Mouse (Mus musculus): ENCODE data around the gene Dok1.
A peak's percentile ranks its signal among the peaks of the same experiment; 100 is the strongest.

Dok1 gene

DNA sequence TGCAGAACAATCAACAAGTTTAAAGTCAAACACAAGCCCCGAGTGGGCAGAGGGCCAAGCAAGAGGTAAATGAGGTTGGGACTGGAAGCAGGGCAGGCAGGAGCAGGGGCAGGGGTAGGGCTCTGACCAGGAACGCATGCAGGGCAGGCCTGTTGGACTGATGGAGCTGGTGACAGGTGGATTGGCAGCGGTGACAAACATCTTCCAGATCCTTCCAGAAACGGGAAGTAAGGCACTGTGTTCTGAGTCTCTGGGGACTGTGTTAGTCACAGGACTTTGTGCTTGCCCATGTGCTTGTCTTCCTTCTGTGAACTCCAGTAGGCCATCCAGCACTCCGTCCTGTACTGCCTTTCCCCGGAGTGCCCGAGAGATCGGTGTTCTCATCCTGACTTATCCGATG is 11.5 kb upstream of the Dok1 start:
- DNase-seq = no peak

DNA sequence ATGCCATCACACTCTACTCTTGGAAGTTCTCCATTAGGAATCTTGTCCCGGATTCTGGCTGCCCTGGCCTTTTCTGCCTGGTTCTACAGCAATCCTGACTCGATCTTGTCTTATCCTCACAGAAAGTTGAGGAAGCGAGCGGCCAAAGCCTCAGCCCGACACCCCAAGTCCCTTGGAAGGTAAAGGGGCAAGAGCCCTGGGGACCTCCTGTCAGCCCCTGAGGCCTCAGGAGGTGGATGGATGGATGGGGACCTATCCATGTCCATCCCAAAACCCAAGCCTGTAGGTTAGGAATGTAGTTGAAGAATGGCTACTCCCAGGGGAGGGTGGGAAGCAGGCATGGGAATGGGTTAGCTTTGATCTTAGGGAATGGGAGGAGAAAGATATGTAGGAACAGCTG is 10.7 kb upstream of the Dok1 start:
- no peak for DNase-seq

DNA sequence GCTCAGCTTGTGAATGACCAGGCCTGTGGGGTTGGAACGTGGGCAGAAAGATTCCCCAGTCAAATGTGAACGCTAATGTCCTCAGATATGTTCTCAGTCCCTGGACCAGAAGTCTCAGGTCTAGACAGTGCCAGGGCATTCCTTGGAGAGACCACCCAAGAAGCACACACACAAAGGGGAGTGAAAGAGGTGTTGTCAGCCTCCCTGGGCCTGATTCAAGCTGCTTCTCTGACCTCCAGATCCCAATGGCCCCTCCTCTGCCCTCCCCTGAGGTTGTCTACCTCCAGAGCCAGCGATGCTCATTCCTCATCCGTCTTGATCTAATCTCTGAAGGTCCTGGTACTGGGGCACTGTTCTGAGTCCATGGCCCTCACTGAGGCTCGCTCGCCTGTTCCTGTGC is 10.3 kb upstream of the Dok1 start:
- DNase-seq = no peak

DNA sequence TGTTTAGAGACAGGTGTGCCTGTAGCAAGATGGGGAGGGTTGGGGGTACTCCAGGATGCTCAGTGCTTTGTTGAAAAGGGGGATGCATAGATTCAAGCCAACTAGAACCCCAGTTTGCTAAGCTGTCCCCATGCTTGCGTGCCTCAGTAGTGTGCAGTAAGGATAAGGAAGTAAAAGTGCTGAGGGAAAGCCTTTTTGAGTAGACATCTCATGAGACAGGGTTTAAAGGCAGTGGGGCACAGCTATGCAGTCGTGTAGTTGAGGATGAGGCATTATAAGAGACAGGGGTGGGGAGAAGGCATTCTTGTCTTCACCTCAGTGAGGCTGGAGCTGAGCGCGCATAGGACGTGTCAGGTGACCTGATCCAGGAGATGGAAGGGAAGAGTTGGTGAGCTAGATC is 7.3 kb upstream of the Dok1 start:
- no peak for DNase-seq

DNA sequence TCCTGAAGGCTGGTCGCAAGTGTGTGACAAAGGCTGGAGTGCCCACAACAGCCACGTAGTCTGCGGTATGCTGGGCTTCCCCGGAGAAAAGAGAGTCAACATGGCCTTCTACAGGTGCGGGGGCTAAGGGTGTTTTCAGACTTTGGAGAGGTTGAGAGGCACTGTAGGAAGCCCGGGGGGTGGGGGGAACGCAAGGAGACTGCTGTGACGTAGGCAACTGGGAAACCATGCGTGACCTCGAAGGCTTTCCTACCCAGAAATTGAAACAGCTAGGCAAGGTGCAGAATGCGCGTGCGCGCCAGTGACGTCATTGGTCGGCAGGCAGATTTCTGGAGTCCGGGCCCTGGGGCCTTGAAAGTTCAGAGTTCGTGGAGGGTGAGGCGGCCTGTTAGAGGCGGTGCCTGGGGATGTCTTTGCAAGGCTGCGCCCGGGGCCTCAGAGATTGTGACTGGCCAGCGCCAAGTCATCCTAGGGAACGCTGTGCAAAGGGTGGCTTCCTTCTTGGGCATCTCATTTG is 5.3 kb upstream of the Dok1 start:
- DNase-seq = peak; percentile 87

DNA sequence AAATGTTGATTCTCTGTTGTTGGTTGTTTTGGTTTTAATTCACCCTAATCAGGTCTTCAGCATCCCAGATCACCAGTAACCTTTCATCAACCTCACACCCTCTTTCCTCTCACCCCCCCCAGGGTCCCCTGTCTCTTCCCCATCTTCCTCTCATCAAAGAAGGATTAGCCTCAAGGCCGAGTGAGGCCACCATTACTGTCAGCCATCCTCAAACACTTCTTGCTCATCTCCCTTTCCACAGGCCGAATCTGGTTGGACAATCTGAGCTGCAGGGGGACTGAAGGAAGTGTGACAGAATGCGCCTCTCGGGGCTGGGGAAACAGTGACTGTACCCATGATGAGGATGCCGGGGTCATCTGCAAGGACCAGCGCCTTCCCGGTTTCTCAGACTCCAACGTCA is 3.9 kb upstream of the Dok1 start:
- DNase-seq = no peak

DNA sequence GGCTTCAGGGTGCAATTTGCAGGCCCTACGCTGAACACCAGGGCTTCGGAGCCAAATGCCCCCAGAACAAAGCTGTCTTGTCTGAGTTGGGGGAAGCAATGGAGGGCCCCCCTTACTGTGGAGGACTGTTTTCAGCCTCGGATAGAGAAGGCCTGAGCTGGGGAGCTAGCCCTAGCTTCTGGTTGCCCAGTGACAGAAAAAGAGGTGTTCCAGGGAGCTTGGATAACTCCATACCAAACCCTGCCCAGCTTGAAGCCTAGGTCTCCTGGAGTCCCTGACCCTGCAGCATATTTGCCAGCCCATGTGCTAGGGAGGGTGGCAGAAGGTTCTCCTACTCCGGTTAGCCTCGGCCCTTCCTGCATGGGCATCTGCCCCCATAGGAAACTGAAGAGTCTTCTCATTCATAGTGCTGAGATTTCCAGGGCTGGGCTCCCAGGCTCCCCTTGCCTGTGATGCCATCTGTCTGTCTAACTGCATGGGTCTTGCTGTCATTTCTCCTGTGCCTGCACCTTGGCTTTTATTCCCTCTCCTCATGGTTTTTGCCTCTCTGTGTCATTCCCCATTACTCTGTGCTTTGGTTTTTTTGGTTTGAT is 1.3 kb upstream of the Dok1 start:
- DNase-seq = no peak

DNA sequence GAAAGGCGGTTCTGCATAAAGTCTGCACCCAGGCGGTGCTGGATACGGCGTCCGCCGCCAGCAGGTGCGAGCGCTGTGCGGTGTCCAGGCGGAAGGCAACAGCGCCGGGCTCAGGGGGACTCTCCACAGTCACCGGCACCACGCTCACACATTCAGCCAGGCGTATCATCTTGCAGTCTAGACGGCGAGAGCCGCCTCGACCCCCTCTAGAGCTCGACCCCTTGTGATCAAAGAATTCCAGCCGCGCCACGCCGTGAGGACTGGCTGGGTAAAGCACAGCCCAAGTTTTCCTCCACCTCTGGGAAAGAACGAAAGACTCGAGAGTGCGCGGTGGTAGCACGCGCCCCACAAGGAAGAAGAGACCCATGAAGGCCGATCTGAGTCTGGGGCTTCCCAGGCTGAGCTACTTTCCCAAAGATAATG is 491 bp downstream of the Dok1 start:
- no peak for DNase-seq

DNA sequence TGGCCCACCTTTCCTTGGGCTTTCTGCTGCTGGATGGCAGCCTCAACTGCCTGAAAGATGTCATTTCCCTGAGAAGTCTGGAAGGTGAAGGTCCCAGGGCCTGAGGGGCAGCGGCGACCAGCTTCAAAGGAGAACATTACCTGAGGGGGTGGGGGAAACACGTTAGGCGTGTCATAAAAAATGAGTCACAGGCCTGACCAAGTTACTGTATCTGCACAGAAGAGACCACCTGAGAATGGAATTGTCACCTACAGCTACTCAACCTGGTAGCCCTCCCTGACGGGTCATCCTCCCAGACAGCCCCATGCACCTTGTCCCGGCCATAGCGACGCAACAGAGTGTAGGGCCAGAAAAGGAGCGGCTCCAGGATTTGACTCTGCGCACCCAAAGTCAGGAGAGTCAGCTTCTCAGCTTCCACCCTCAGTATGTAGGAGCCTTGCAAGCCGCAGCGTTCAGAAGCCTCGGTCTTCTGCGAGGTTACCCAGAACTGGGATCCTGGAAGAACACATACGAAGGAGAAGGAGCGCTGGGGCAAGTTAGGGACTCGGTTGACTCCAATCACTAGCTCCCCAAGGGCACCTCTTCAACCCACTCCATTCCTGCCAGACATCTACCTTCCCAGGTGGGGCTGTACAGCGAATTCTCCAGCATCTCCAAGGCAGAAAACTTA is 1.2 kb downstream of the Dok1 start:
- no peak for DNase-seq

DNA sequence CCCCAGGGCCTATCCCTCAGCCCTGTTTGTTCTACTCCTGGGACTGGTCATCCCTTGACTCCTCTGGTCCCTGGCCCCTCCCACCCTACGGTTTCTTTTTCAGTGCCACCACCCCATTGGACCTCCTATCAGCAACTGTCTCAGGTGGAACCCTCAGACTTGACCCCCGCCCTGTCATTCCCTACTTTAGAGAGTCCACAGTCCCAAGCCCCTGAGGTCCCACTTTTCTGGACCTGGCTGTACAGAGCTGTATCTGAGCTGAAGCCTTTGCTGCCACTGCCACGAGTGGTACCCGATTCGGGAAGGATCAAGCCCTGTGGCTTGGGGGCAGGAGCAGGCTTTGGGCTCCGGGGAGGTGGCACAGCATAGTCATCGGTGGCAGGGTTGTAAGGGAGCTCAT is 2.2 kb downstream of the Dok1 start:
- DNase-seq = no peak

DNA sequence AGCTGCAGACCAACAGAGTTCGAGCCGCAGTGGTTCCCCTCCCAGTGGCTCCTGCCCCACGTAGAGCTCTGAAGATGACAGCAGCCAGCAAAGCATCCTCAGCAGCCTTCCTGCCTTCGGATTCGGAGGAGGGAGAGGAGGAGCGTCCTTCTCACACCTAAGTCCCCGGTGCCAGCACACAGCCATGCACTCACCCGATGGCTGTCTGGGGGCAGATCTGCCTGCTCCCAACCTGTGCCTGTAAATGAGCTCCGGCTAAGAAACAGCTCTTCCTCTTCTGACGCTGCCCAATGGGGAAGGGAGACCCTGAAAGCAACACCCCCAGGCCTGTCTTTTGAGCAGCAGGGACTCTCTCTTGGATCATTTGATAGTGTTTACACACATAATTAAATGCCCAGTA is 3.5 kb downstream of the Dok1 start:
- DNase-seq = no peak

DNA sequence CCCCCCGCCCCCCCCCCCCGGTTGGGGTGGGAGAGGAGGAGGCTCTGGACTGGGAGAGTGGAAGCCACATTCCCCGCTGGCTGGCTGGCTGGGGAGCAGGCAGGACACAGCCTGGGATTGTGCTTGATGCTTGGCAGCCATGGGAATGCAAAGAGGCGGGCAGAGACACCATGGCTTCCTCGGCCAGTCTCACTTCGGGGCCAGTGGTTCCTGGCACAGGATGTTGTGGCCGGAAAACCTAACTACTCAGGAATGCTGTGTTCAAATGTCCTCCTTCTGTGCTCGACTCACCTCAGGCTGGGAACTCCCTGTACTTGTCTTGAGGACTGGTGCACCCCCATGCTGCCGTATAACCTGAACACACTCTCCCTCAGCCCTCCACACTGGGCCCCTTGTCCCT is 5.6 kb downstream of the Dok1 start:
- DNase-seq = no peak

DNA sequence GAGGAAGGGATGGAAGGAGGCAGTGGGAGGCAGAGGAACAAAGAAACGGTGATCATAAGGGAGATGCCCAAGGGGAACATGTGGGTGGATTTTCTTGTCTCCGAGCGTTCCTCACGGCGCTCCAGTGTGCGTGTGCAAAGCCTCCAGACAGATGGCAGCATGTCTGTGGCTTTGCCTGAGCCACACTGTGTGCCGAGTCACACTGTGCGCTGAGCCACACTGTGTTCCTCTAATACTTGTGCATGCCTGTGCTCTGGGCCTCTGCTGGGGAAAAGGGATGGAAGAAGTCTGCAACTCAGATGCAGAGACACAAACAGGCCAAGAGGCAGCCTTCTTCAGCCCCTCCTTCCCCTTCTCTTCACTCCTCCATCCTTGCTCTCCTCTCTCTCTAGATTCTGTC is 6.0 kb downstream of the Dok1 start:
- DNase-seq = no peak

DNA sequence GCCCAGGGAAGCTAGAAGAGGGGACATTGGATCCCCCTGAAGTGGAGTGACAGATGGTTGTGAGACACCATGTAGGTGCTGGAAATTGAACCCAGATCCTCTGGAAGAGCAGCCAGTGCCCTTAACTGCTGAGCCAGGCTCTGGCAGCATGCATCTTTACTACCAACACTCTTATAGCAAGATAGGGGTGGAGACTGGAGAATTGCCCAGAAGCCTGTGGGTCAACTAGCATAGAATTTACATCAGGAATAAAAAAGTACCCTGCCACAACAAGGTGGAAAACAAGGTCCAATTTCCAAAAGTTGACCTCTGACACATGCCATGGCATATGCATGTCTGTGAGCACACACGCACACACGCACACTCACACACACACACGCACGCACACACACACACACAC is 8.1 kb downstream of the Dok1 start:
- no peak for DNase-seq

DNA sequence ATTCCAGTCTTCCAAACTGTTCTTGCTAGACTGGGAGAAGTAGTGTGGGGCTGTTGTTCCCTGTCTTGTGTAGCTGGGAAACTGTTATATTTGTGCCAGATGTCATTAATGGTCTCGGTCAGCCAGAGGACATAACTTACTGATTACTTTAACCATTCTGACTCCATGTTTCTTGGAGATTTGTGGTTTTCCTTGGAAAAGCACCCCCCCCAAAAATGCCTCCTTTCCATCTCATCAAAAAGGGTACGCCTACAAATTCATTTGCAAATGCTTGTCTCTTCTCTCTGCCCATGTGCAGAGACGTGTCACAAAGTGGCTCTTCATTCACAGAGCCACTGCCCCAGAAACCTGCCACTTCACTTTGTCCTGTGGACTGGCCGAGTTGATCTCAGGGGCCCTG is 8.8 kb downstream of the Dok1 start:
- no peak for DNase-seq

DNA sequence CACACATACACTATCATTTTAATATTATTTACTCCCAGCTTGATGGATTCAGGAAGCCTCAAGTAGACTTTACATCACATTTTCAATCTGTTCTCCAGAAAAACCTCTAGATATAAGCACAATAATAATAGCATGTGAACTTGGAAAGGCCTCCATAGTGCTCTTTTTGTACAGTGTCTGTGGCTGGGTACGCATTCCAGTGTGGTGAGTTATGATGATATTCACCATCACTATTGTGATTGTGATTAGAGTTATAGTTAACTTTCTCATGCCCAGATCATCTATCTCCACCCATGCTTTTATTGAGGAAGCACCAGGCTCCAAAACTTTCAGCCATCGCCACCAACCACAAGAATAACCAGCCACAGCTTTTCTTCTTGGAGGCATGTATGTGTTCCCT is 9.5 kb downstream of the Dok1 start:
- no peak for DNase-seq

DNA sequence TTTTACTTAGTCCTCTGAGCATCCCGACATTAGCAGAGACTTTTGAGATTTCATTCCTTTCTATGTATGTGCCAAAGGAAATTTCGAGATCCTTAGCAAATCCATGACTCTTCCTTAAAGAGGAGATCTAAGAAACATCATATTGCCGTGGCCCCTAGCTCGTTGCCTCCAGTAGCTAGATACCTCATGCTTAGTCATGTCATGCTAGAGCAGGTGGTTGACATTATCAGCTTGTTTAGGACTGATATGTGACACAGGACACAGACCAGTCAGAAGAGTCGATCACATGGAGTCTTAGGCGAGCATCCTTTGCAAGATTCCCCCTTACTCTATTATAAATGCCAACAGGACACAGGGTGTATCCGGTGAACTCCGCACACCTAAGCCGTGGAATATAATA is 10.3 kb downstream of the Dok1 start:
- DNase-seq = no peak

DNA sequence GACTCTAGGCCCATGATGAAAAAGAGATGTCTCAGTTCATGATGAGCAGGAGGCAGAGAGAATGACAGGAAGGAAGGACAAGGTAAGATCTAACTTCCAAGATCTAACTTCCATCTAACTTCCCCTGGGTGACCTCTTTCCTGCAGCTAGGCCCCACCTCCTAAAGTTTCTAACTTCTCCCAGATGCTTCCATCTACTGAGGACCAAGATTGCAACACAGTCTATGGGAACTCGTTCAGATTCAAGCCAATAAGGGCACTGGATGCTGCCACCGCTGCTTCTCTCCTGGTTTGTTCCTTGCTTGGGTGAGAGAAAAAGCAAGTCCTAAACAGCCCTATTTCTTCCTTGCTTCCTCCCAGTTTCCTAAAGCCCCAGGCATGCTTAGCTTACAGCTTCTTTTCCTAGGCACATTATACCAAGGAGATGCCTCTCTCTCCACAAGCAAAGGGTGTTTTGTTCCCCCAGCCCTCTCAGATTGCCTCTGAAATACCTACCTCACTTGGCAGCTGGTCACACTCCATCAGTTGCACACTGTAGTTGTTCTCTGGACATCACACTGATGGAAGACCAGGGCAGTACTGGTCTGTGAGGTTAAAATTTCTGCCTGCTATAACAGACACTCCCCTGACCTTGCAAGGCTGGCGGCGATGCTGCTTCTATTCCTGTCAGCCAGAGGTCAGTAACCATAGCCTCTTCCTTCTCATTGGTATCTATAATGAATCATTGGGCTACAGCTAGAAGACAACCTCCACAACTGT is 12.3 kb downstream of the Dok1 start:
- DNase-seq = no peak

DNA sequence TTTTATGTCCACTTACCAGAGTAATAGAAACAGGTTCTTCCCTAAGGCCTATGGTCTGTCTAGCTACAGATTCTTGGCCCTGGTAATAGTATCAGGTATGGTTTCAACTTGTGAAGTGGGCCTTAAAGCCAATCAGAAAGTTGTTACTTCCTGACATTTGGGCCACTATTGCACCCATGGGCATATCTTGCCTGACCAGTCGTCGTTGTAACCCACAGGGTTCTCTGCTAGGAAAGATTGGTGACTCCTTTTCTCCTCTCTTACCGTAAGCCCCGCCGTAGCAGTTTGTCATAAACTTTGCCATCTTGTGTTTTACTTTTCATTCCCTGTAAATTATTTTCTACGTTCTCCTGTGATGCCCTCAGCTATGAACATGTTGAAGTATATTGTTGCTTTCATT is 13.2 kb downstream of the Dok1 start:
- no peak for DNase-seq

DNA sequence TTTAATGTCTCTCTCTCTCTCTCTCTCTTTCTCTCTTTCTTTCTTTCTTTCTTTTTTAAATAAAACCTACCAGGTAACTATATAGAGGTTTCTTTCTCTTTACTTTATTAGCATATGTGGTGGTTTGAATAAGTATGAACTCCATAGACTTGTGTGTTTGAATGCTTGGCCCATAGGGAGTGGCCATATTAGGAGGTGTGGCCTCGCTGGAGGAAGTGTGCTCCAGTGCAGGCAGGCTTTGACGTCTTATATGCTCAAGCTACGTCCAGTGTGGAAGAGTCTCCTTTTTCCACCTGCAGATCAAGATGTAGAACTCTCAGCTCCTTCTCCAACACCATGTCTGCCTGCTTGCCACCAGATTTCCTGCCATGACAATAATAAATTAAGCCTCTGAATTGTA is 14.2 kb downstream of the Dok1 start:
- no peak for DNase-seq

DNA sequence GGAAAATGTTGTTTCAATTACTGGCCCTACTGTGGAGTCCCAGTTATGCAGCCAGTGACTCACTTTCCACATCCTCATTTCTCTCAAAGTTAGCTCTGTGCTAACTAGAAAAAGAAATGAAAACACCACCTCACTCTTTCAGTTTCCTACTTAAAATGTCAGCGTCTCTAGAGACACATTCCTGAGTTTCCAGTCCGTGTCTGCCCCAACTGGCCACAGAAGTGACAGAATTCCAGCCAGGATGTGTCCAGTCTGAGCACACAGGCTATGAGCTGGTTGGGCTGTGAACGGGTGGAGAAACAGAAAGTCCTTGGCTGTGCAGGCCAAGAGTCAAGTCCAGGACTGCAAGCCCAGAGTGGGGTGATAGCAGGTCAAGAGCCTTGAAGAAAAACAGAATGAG is 16.1 kb downstream of the Dok1 start:
- no peak for DNase-seq

DNA sequence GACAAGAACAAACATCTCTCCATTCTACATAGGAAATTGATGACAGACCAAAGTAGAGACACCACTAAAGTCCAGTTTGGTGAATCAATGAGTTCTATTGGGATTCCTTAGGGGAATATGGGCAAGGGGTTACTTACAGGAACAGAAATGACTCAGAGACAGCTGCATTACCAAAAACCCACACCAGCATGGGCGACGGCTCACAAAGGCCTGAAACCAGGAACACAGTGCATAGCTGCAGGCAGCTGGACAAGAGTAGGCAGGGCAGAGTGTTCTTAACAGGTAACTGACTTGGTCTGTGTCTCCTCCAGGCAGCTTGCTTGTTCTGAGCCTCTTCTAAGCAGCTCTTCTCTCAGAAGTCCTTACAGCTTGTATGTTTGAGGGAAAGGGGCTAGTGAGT is 17.5 kb downstream of the Dok1 start:
- no peak for DNase-seq

DNA sequence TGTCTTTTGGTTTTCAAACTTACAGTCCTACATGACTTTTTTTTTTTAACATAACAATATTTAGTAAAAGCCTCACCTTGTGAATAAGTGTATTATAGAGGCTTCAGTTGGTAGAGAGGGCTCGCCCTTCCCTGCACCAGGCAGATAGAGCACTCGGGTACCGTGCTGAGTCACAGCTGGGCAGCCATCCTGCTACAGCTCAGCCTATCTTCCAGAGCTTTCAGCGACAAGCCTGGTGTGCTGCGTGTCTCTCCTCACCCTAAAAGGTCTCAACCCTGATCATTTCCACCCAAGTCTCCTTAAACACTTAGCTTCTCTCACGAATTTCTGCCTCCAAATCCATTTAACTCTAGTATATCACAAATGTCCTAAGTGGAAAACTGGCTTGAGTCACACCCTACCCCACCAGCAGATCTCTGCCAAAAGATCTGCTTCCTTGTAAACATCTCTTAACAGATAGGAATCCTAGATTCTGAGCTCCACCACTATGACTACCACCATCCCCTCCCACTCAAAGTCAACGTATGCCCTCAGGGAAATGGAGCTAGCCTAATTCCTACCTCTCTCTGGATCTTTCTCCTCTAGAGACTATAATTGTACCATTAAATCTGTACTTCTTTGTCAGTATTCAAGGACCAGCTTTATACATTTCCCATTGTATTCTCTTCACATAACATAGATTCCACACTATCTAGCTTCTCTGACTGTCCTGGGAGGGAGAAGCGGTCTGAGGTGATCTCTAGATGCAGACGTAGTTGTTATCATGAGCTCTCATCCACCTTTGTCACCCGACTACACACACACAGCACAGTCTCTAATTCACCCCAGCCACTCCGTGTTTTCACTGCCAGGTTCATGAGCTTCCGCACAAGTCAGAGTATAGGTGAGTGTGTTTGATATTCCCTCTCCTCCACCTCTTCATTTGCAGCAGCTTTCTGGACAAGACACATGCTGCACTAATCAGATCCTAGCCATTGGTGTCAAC is 18.5 kb downstream of the Dok1 start:
- no peak for DNase-seq

Measured in right cerebral cortex, adult 18-20 months (tissue).